Mouse (Mus musculus) kidney, adult 2 months (tissue): ENCODE results near the gene Ddhd1. TPM values are rescaled to one million over a fixed set of nuclear protein-coding genes. Genes with fewer than 3 reads are reported as not detected.
A peak's percentile ranks its signal among the peaks of the same experiment; 100 is the strongest.

Source experiments
- DNase-seq: peaks from one replicate; pipeline ENCODE4 v3.0.0; 2021
- H3K27ac ChIP-seq: fragments of 200-500 bp; 2 replicates; pipeline ENCODE4 v1.5.1; 2012; ENCODE audit warnings: low read depth, low read length, control low read depth, inconsistent platforms; ENCODE audit not compliant: insufficient read depth
- H3K27me3 ChIP-seq: fragments of 200-500 bp; replicated peaks from 2 replicates; pipeline ENCODE4 v1.6.1; 2012; ENCODE audit warnings: mild to moderate bottlenecking, moderate library complexity, low read length, inconsistent platforms; ENCODE audit not compliant: control insufficient read depth, insufficient read depth
- H3K36me3 ChIP-seq: fragments of 200-500 bp; 2 replicates; pipeline ENCODE4 v1.6.1; 2012; ENCODE audit warnings: mild to moderate bottlenecking, moderate library complexity, low read length, inconsistent platforms; ENCODE audit not compliant: control insufficient read depth, insufficient read depth
- H3K4me1 ChIP-seq: fragments of 200-500 bp; 2 replicates; pipeline ENCODE4 v1.6.1; 2011; ENCODE audit warnings: low read length; ENCODE audit not compliant: control insufficient read depth, insufficient read depth
- H3K4me3 ChIP-seq: fragments of 200-500 bp; 2 replicates; pipeline ENCODE4 v1.5.1; 2011; ENCODE audit warnings: mild to moderate bottlenecking, low read depth, low read length, control low read depth; ENCODE audit not compliant: insufficient read depth
- CTCF ChIP-seq: fragments of 200-500 bp; conservative IDR thresholded peaks from 2 replicates; pipeline ENCODE4 v1.5.1; 2011; ENCODE audit warnings: low read depth, mild to moderate bottlenecking, control low read depth, low read length, moderate library complexity, mixed read lengths; ENCODE audit not compliant: insufficient read depth, insufficient read length
- POLR2A ChIP-seq: fragments of 200-500 bp; IDR thresholded peaks from one replicate; pipeline ENCODE4 v1.6.1; 2011; ENCODE audit warnings: low read depth, low read length, control low read depth
- WGBS: fragments of 180-500 bp; shearing (Covaris S2); methylation state at CpG from one replicate; pipeline ENCODE4 v1.1.7; 2018; 5-methylcytosine and 5-hydroxymethylcytosine counted together
- polyA plus RNA-seq: library from polyadenylated mRNA; depleted of rRNA; stranded (reverse); fragments of >200 nt; gene quantifications from 2 replicates; pipeline ENCODE4 v1.2.3, GENCODE M21; 2012; rRNA removed

The Ddhd1 gene
- polyA plus RNA-seq, 1 experiment = 10.7 TPM

DNA sequence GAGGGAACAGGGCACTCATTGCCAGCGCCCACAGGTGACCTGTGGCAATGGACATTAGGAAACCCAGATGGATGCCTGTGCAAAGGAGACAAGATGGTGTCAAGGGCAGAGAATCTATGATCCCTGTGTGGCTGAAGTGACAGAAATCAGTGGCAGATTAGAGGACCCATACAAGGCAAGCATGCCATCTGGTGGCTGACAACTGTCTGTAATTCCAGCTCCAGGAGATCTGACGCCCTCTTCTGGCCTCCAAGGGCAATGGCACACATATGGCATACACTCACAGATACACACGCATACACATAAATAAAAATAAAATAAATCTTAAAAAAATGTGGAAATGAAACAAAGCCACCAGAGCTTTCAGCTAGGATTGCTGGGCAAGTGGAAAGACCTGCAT is 109.8 kb downstream of the Ddhd1 start:
- no peaks in the 10 kb centered on the region for H3K27me3 ChIP-seq
- no peak overlapping the region for H3K4me3 ChIP-seq
- no peak overlapping the region for H3K27ac ChIP-seq
- DNase-seq = no peak
- TF ChIP-seq POLR2A = no peak
- peak; percentile 57 for TF ChIP-seq CTCF
- peaks cover 20% of the 10 kb centered on the region for H3K4me1 ChIP-seq
- WGBS = 87% methylated on average over 3 of the region's 3 CpGs
- no peaks in the 10 kb centered on the region for H3K36me3 ChIP-seq

DNA sequence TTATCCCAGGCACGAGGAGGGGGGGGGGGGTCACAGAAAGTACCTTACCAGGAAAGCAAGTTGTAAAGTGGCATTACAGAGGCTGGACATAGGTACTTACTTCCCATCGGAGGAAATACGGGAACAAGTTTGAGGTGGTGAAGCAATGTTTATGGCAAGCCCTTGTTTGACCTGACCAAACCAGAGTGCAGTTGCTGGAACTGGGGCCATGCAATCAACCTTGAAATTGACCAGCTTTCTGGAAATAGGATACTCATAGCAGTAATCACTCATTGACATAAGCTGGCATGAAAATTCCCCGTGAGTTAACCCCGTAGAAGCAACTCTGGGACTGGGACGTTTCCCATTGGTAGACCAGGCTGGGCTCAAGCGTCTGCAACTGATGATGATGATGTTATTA is 113.0 kb downstream of the Ddhd1 start:
- 48% methylated on average over 7 of the region's 7 CpGs for WGBS
- DNase-seq = peak; percentile 60
- TF ChIP-seq POLR2A (no peak), CTCF (no peak)
- Histone ChIP-seq H3K4me3 (no peak overlapping the region), H3K27ac (no peak overlapping the region), H3K27me3 (no peaks in the 10 kb centered on the region), H3K4me1 (peaks cover 11% of the 10 kb centered on the region), H3K36me3 (no peaks in the 10 kb centered on the region)

DNA sequence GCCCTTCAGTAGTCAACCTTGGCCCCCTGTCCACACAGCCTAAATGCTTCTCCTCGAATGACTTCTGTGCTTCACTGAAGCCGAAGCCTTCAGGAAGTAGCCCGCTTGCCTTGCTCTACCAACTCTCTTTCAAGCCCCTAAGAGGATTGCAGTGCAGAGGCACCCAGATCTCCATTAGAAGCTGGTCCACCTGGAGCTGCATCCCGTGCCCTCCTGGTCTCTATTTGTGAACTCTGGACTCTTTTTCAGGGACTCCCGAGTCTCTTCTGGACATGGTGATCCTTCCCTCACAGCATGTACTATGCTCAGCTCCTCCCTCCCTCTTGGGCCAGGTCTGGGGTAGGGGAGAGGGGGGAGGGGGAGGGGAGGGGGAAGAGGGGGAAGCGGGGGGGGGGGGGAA is 113.9 kb downstream of the Ddhd1 start:
- no peak for TF ChIP-seq POLR2A
- no peak for TF ChIP-seq CTCF
- Histone ChIP-seq H3K4me1 (peaks cover 8% of the 10 kb centered on the region), H3K27ac (peak overlapping the region; percentile 8; the same call in 1 of the 2 replicates), H3K36me3 (no peaks in the 10 kb centered on the region), H3K27me3 (no peaks in the 10 kb centered on the region), H3K4me3 (no peak overlapping the region)
- DNase-seq = peak; percentile 63
- WGBS = 41% methylated on average over 5 of the region's 6 CpGs

DNA sequence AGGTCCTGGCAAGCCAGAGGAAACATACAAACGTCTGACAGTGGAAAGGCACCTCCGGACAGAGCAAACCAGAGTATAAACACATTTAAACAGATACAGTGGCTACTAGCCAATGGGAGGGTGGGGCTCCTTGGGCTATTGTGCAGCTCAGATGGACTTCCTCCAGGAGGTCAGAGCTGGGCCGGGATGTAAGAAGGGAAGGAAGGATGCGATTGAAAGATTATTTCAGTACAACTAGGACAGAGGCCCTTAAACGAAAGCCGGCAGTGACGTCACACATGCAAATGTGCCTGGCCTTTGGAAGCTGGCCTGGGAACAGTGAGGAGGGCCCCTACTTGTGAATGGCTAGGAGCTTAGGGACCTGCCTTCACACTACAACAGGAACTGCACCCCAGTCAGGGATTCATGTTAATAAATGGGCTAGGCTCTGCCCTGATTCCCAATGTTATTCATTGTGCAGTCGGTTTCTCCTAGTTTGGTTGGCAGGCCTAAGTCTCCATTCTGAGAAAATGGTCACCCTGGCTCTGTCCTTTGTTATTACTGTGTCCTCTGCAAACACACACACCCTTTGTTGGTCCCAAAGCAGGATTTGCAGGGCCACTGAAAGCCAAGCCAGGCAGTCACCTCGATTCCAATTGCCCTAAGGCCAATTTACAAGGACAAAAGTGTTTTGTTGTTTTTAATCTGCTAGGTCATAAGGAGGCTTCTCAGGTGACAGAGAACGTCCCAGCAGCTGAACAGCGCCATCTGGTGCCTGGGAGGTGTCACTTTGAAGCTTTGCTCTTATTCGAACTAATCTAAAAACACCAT is 118.1 kb downstream of the Ddhd1 start:
- Histone ChIP-seq H3K27me3 (no peaks in the 10 kb centered on the region), H3K36me3 (no peaks in the 10 kb centered on the region), H3K4me1 (peaks cover 8% of the 10 kb centered on the region), H3K27ac (peak overlapping the region; percentile 83), H3K4me3 (no peak overlapping the region)
- TF ChIP-seq CTCF = peak; percentile 94
- TF ChIP-seq POLR2A = no peak
- DNase-seq = peak; percentile 92
- WGBS = 15% methylated on average over 12 of the region's 12 CpGs

Other genes starting within 250 kb of the Ddhd1 start
- 40.8 and 47.2 TPM in 2 replicates for gene Fermt2, start 128.0 kb downstream of the Ddhd1 start, polyA plus RNA-seq